Mouse (Mus musculus) embryonic facial prominence, embryonic 13.5 days (tissue): ENCODE results near the gene Arl4c. TPM values are rescaled to one million over a fixed set of nuclear protein-coding genes. Genes with fewer than 3 reads are reported as not detected.
"Not testable (repeated sequence)": the region's sequence is repeated elsewhere in the genome, so short reads cannot be mapped to it uniquely, and the experiment has no call there.

Experiments used
- ATAC-seq: fragments of 200-750 bp; cut with Nextera tagmentation; 2 replicates; pipeline ENCODE4 v1.8.0; 2017; ENCODE audit warnings: low read depth; ENCODE audit not compliant: insufficient number of reproducible peaks, insufficient read depth, low FRiP score, low TSS enrichment
- H3K27ac ChIP-seq: fragments of 300-500 bp; sonication (generic); 2 replicates; pipeline ENCODE4 v1.5.1; 2015; ENCODE audit warnings: moderate library complexity, mild to moderate bottlenecking, inconsistent platforms
- H3K27me3 ChIP-seq: fragments of 300-500 bp; sonication (generic); 2 replicates; pipeline ENCODE4 v1.6.1; 2015; ENCODE audit warnings: mild to moderate bottlenecking, inconsistent platforms
- H3K36me3 ChIP-seq: fragments of 300-500 bp; sonication (generic); 2 replicates; pipeline ENCODE4 v1.6.1; 2015; ENCODE audit warnings: mild to moderate bottlenecking, inconsistent platforms
- H3K4me1 ChIP-seq: fragments of 300-500 bp; sonication (generic); 2 replicates; pipeline ENCODE4 v1.6.1; 2015; ENCODE audit warnings: inconsistent platforms
- H3K4me2 ChIP-seq: fragments of 300-500 bp; sonication (generic); 2 replicates; pipeline ENCODE4 v1.6.1; 2015; ENCODE audit warnings: moderate library complexity, mild to moderate bottlenecking, inconsistent platforms
- H3K4me3 ChIP-seq: fragments of 300-500 bp; sonication (generic); 2 replicates; pipeline ENCODE4 v1.5.1; 2015; ENCODE audit warnings: mild to moderate bottlenecking, inconsistent platforms
- H3K9ac ChIP-seq: fragments of 300-500 bp; sonication (generic); 2 replicates; pipeline ENCODE4 v1.6.1; 2015; ENCODE audit warnings: mild to moderate bottlenecking, inconsistent platforms
- H3K9me3 ChIP-seq: fragments of 300-500 bp; sonication (generic); 2 replicates; pipeline ENCODE4 v1.6.1; 2016; ENCODE audit warnings: inconsistent platforms
- WGBS: fragments of 180-500 bp; shearing (Covaris S2); methylation state at CpG from one replicate; pipeline ENCODE4 v1.1.7; 2015; ENCODE audit warnings: mixed read lengths; 5-methylcytosine and 5-hydroxymethylcytosine counted together
- polyA plus RNA-seq: library from polyadenylated mRNA; unstranded; fragments of >200 nt; fragmentation: Nextera tagmentation; extraction: Ambion mirVana; gene quantifications from 2 replicates; pipeline ENCODE4 v1.2.1, GENCODE M21; 2015

The Arl4c gene
- polyA plus RNA-seq, 1 experiment from 2014 or later = 11.8 TPM

DNA sequence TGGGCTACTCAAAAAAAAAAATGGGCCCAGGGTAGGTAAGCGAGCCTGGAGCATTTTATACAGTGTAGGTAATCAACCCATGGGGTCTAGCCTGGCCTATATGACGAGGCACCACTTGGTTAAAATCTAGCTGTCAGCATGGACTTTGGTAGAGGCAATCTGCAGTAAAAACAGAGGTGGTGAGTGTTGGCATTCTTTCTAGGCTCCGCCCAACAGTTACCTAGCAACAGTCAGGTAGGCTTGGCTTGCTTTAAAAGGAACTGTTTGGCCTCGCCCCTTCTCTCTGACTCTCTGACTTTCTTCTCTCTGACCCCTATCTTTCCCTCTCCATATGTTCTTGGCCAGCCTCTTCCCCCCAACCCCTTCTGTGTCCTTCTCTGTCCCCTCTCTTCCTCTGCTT, 63.4 kb downstream of the Arl4c start:
- Histone ChIP-seq H3K4me1 (peaks cover 9% of the 10 kb centered on the region), H3K36me3 (no peaks in the 10 kb centered on the region), H3K9ac (no peak overlapping the region), H3K27me3 (no peaks in the 10 kb centered on the region), H3K4me2 (no peak overlapping the region), H3K27ac (no peak overlapping the region), H3K4me3 (no peak overlapping the region), H3K9me3 (no peaks in the 10 kb centered on the region)
- WGBS = 57% methylated on average over 4 of the region's 4 CpGs
- no peak for ATAC-seq

DNA sequence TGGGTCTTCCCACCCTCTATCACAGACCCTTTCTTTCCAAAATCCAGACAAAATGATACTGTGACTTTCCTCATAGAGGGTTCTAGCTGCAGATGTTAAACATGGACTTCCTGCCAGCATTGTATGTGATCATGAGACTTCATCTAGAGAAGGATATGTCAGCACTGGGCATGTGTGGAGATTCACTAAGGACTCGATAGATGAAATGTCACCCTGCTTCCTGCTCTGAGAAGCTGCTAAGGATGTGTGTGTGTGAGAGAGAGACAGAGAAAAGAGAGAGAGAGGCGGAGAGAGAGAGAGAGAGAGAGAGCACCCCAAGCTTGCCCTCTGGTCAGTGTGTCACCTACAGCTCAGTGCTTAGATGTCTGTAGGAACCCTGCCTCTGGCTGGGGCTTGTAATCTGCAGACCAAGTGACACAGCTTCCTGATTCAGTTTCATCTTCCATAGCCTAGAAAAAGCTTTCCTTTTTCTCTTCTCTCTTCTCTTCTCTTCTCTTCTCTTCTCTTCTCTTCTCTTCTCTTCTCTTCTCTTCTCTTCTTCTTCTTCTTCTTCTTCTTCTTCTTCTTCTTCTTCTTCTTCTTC, 65.4 kb downstream of the Arl4c start:
- H3K4me2 ChIP-seq, H3K27me3 ChIP-seq, H3K9ac ChIP-seq, H3K27ac ChIP-seq, ATAC-seq, H3K36me3 ChIP-seq, H3K4me3 ChIP-seq, H3K4me1 ChIP-seq, H3K9me3 ChIP-seq: not testable (repeated sequence)
- 77% methylated on average over 2 of the region's 2 CpGs for WGBS

GRCm38 (mm10) chr1:88635659-88636058, 66.4 kb downstream of the Arl4c start:
- no peaks in the 10 kb centered on the region for H3K9me3 ChIP-seq
- no peaks in the 10 kb centered on the region for H3K27me3 ChIP-seq
- WGBS = 88% methylated on average over 12 of the region's 12 CpGs
- H3K27ac ChIP-seq = no peak overlapping the region
- H3K4me2 ChIP-seq = no peak overlapping the region
- H3K4me3 ChIP-seq = no peak overlapping the region
- H3K4me1 ChIP-seq = peaks cover 9% of the 10 kb centered on the region
- H3K36me3 ChIP-seq = no peaks in the 10 kb centered on the region
- no peak for ATAC-seq
- H3K9ac ChIP-seq = no peak overlapping the region

DNA sequence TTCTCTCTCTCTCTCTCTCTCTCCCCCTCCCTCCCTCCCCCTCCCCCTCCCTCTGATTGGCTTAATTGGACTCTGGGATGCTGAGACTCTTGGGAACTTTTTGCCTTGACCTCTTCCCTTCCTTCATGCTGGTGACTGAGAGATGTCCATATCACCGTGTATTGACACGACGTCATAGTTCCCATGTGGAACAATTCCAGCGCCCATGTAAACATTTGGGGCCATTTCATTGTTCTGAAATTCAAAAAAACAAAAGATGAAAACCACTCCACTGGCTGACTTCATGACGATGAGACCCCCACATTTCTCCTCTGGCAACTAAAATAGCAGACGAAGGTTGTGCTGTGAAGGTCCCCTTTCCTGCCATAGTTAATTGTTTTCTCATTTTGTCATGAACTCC, 69.2 kb downstream of the Arl4c start:
- Histone ChIP-seq H3K9me3 (no peaks in the 10 kb centered on the region), H3K4me1 (no peaks in the 10 kb centered on the region), H3K4me2 (no peak overlapping the region)

GRCm38 (mm10) chr1:88629966-88630488, 72.0 kb downstream of the Arl4c start:
- no peak for ATAC-seq
- no peak overlapping the region for H3K4me2 ChIP-seq

More for the DNA sequence above, 69.2 kb downstream of the Arl4c start:
- no peak overlapping the region for H3K4me3 ChIP-seq
- no peak overlapping the region for H3K27ac ChIP-seq
- no peak for ATAC-seq
- 82% methylated on average over 6 of the region's 6 CpGs for WGBS
- no peaks in the 10 kb centered on the region for H3K27me3 ChIP-seq
- no peak overlapping the region for H3K9ac ChIP-seq
- no peaks in the 10 kb centered on the region for H3K36me3 ChIP-seq

GRCm38 (mm10) chr1:88625190-88625589, 76.8 kb downstream of the Arl4c start:
- no peak overlapping the region for H3K27ac ChIP-seq
- H3K36me3 ChIP-seq = no peaks in the 10 kb centered on the region
- peaks cover 11% of the 10 kb centered on the region for H3K4me1 ChIP-seq
- H3K27me3 ChIP-seq = no peaks in the 10 kb centered on the region
- H3K4me3 ChIP-seq = no peak overlapping the region
- H3K4me2 ChIP-seq = no peak overlapping the region
- 77% methylated on average over 1 of the region's 1 CpGs for WGBS
- no peak for ATAC-seq
- H3K9ac ChIP-seq = no peak overlapping the region
- no peaks in the 10 kb centered on the region for H3K9me3 ChIP-seq

More at GRCm38 (mm10) chr1:88629966-88630488, 72.0 kb downstream of the Arl4c start:
- no peaks in the 10 kb centered on the region for H3K4me1 ChIP-seq
- H3K4me3 ChIP-seq = no peak overlapping the region
- WGBS = 44% methylated on average over 2 of the region's 2 CpGs
- H3K27ac ChIP-seq = no peak overlapping the region
- no peak overlapping the region for H3K9ac ChIP-seq
- no peaks in the 10 kb centered on the region for H3K36me3 ChIP-seq
- no peaks in the 10 kb centered on the region for H3K27me3 ChIP-seq
- no peaks in the 10 kb centered on the region for H3K9me3 ChIP-seq

DNA sequence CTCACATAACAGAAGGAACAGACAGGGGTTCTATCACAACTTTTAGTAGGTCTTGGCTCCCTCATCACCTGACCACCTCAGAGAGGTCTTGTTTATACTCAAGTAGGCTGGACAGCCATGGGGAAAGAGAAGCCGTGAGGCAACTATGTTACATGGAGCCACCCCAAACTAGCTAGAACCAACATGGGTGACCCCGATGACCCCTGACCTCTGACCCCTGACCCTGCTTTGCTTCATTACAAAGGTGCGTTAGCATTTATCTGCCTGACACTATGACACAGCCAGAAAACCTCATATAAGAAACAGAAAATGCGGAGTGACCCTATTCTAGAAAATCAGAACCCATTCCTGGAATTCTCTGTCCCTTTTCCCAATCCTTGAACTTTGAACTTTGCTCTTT, 77.6 kb downstream of the Arl4c start:
- no peak overlapping the region for H3K4me3 ChIP-seq
- H3K27ac ChIP-seq = no peak overlapping the region
- H3K9me3 ChIP-seq = no peaks in the 10 kb centered on the region
- H3K9ac ChIP-seq = no peak overlapping the region
- no peak for ATAC-seq
- no peak overlapping the region for H3K4me2 ChIP-seq
- H3K4me1 ChIP-seq = peaks cover 11% of the 10 kb centered on the region
- no peaks in the 10 kb centered on the region for H3K27me3 ChIP-seq
- WGBS = 88% methylated on average over 4 of the region's 4 CpGs
- H3K36me3 ChIP-seq = no peaks in the 10 kb centered on the region

DNA sequence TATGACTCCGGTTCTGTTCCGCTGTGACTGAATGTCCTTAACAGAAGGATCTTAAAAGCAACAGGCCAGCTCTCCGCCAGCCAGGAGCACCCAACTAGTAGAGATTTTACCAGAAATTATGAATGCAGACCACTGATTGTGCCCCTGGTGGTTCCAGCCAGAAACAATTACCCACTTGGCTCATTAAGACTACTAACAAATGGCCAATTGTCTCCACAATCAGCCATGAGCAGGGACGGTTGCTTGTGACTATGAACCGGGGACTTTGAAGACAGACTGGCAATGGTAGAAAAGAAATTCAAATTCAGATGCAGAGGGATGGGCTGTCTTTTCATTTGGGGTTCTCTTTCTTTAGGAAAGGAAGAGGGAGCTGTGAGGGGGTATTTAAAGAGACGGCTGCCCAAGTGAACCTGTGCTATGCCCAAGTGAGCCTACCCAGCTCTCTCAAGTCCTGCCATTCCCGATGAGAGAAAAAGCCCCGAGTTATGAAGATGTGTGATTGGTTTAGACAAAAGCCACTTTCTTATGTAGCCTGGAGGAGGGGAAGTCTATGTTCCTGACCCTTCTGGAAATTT, 78.4 kb downstream of the Arl4c start:
- no peaks in the 10 kb centered on the region for H3K27me3 ChIP-seq
- H3K4me1 ChIP-seq = peaks cover 11% of the 10 kb centered on the region
- H3K27ac ChIP-seq = no peak overlapping the region
- no peak for ATAC-seq
- H3K9ac ChIP-seq = no peak overlapping the region
- H3K36me3 ChIP-seq = no peaks in the 10 kb centered on the region
- 59% methylated on average over 8 of the region's 8 CpGs for WGBS
- H3K4me2 ChIP-seq = no peak overlapping the region
- H3K9me3 ChIP-seq = no peaks in the 10 kb centered on the region
- H3K4me3 ChIP-seq = no peak overlapping the region

Other genes with a start within 250 kb of the Arl4c start
- gene Glrp1, start 192.2 kb downstream of the Arl4c start, polyA plus RNA-seq = not detected in 2 replicates